In the genomic region with DNA sequence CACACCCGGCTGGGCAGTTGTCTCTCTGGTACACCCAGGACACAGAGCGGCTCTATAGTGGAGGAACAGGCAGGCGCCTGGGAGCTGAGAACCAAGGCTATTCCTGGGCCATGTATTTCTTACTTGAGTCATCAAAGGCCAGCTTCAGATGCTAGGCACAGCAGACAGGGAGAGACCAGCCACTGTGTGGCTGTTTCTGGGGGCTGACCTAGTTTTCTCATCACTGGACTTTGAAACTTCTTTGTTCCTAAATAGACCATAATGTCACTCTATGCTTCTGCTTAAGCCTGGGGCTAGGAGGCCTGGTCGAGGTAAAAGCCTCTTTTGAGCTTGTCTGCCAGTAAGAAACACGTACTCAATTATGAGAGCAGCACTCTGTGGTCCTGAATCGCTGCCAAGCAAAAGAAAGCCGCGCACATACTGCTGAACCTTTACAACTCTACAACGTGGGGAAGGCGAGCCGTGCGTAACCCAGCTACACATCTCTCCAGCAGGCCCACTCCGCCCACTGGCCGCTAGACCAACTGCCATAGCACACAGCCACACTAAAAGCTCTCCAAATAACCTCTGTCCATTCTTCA, we compare ENCODE assay signal across 8 mouse cellular contexts.
A peak's percentile ranks its signal among the peaks of the same experiment; 100 is the strongest.
DNase-seq lines count a peak whose midpoint lies in the region; ATAC-seq lines count a peak whose summit lies in the region.

No protein-coding gene starts in this region.

- peak overlapping the region; percentile 84 for H3K27ac ChIP-seq in embryonic facial prominence, embryonic 12.5 days
- no peak overlapping the region for H3K27ac ChIP-seq in embryonic facial prominence, embryonic 10.5 days (replicated peaks)
- peak overlapping the region; percentile 65; the same call in 1 of the 2 replicates for H3K27ac ChIP-seq in stomach, embryonic 15.5 days

- no peaks in the 10 kb centered on the region for H3K27me3 ChIP-seq in embryonic facial prominence, embryonic 12.5 days
- H3K27me3 ChIP-seq in embryonic facial prominence, embryonic 10.5 days (replicated peaks; ENCODE audit: low read depth, poor library complexity, severe bottlenecking) = no peaks in the 10 kb centered on the region
- H3K27me3 ChIP-seq in stomach, embryonic 15.5 days (replicated peaks) = no peaks in the 10 kb centered on the region

- no peaks in the 10 kb centered on the region for H3K36me3 ChIP-seq in embryonic facial prominence, embryonic 12.5 days
- H3K36me3 ChIP-seq in embryonic facial prominence, embryonic 10.5 days (replicated peaks) = peaks cover 7% of the 10 kb centered on the region; the same call in 1 of the 2 replicates
- H3K36me3 ChIP-seq in stomach, embryonic 15.5 days = no peaks in the 10 kb centered on the region

- ATAC-seq in embryonic facial prominence, embryonic 12.5 days (ENCODE audit: insufficient number of reproducible peaks, insufficient read depth, low FRiP score, low TSS enrichment) = peak; percentile 78
- peak; percentile 48; the same call in 1 of the 2 replicates for ATAC-seq in stomach, embryonic 15.5 days (ENCODE audit: insufficient read depth, low FRiP score, low read depth)

- no peak for DNase-seq in embryonic facial prominence, embryonic 10.5 days (ENCODE audit: low spot score)
- peak; percentile 32 for DNase-seq in brain, embryonic 18.5 days (ENCODE audit: low read depth, low spot score)
- peak; percentile 28 to 42 for DNase-seq in frontal cortex, postnatal 25 days (ENCODE audit: low spot score in 2 of 2)
- peak; percentile 35 to 62 for DNase-seq in layer of hippocampus, adult 18-20 months (ENCODE audit: low spot score in 2 of 2)
- peak; percentile 59 for DNase-seq in lung, postnatal 10 days
- no peak for DNase-seq in embryo, embryonic 9.5 days (ENCODE audit: extremely low spot score)

- no peaks in the 10 kb centered on the region for H3K9me3 ChIP-seq in embryonic facial prominence, embryonic 12.5 days
- no peaks in the 10 kb centered on the region for H3K9me3 ChIP-seq in embryonic facial prominence, embryonic 10.5 days
- H3K9me3 ChIP-seq in stomach, embryonic 15.5 days = no peaks in the 10 kb centered on the region

- H3K4me1 ChIP-seq in embryonic facial prominence, embryonic 12.5 days = peaks cover 13% of the 10 kb centered on the region
- H3K4me1 ChIP-seq in embryonic facial prominence, embryonic 10.5 days = peaks cover 13% of the 10 kb centered on the region; the same call in 1 of the 2 replicates
- H3K4me1 ChIP-seq in stomach, embryonic 15.5 days = peaks cover 8% of the 10 kb centered on the region

- H3K9ac ChIP-seq in embryonic facial prominence, embryonic 12.5 days = no peak overlapping the region; the same call in 1 of the 2 replicates
- no peak overlapping the region for H3K9ac ChIP-seq in stomach, embryonic 15.5 days

- H3K4me2 ChIP-seq in embryonic facial prominence, embryonic 12.5 days (replicated peaks) = no peak overlapping the region
- H3K4me2 ChIP-seq in stomach, embryonic 15.5 days = no peak overlapping the region

- 44% methylated on average over 14 of the region's 14 CpGs for WGBS in embryonic facial prominence, embryonic 12.5 days
- WGBS in embryonic facial prominence, embryonic 10.5 days = 65% methylated on average over 14 of the region's 14 CpGs
- WGBS in stomach, embryonic 15.5 days = 46% methylated on average over 14 of the region's 14 CpGs

- no peak overlapping the region for H3K4me3 ChIP-seq in embryonic facial prominence, embryonic 12.5 days
- H3K4me3 ChIP-seq in embryonic facial prominence, embryonic 10.5 days = no peak overlapping the region
- H3K4me3 ChIP-seq in stomach, embryonic 15.5 days (replicated peaks) = no peak overlapping the region

Comparison
In these comparisons a context has a peak if more than half of its experiments do, and no peak if none do; other contexts are left out.
1. DNase-seq: peak in brain, embryonic 18.5 days (single experiment), frontal cortex, postnatal 25 days (2 of 2), layer of hippocampus, adult 18-20 months (2 of 2) and lung, postnatal 10 days (single experiment); none in embryonic facial prominence, embryonic 10.5 days (single experiment) and embryo, embryonic 9.5 days (single experiment).